ENCODE assay signal across 8 mouse cellular contexts in genomic region chr5:99387185-99387981, GRCm38 (mm10).
A peak's percentile ranks its signal among the peaks of the same experiment; 100 is the strongest.
DNase-seq lines count a peak whose midpoint lies in the region; ATAC-seq and TF ChIP-seq lines count a peak whose summit lies in the region.

No protein-coding gene starts in this region.

- H3K79me2 ChIP-seq in C2C12 (ENCODE audit: control insufficient read depth, insufficient read depth): no peaks in the 10 kb centered on the region
- H3K79me2 ChIP-seq in liver, adult 2 months (ENCODE audit: control insufficient read depth, insufficient read depth, low read length): no peaks in the 10 kb centered on the region

- TF ChIP-seq CTCF in C2C12 (IDR thresholded peaks at IDR 0.05; ENCODE audit: control insufficient read depth, insufficient read depth, insufficient read length): no peak
- TF ChIP-seq CTCF in liver, adult 2 months (IDR thresholded peaks at IDR 0.05; ENCODE audit: low read depth, low read length): no peak

- peaks cover 11% of the 10 kb centered on the region for H3K4me1 ChIP-seq in liver, adult 2 months (ENCODE audit: control insufficient read depth, insufficient read depth, low read length)
- peaks cover 14% of the 10 kb centered on the region for H3K4me1 ChIP-seq in hindbrain, embryonic 14.5 days (replicated peaks; ENCODE audit: control insufficient read depth, insufficient read depth, low read length)

- H3K4me2 ChIP-seq in hindbrain, embryonic 14.5 days (replicated peaks): no peak overlapping the region

- ATAC-seq in megakaryocyte-erythroid progenitor cell, adult 5-6 weeks (replicated peaks; ENCODE audit: low FRiP score, low TSS enrichment, poor library complexity, severe bottlenecking): no peak
- no peak for ATAC-seq in hindbrain, embryonic 14.5 days (ENCODE audit: low FRiP score)

- no peaks in the 10 kb centered on the region for H3K36me3 ChIP-seq in C2C12 (ENCODE audit: control insufficient read depth, insufficient read depth)
- H3K36me3 ChIP-seq in liver, adult 2 months (ENCODE audit: control insufficient read depth, insufficient read depth, low read length): no peaks in the 10 kb centered on the region
- H3K36me3 ChIP-seq in hindbrain, embryonic 14.5 days (replicated peaks; ENCODE audit: control insufficient read depth, insufficient read depth): no peaks in the 10 kb centered on the region

- H3K9me3 ChIP-seq in hindbrain, embryonic 14.5 days (ENCODE audit: control insufficient read depth, low read length): no peaks in the 10 kb centered on the region

- DNase-seq in frontal cortex, postnatal 36 days (ENCODE audit: low spot score in 2 of 2): peak; percentile 65 to 82
- DNase-seq in kidney, adult 8-10 months: peak; percentile 52 to 66
- peak; percentile 97 for DNase-seq in liver, adult 2 months (ENCODE audit: extremely low read depth, low read depth, low spot score)
- DNase-seq in hindbrain, embryonic 14.5 days (ENCODE audit: low spot score): no peak
- no peak for DNase-seq in thymus, postnatal 25 days
- DNase-seq in spleen, adult 12 weeks (ENCODE audit: low spot score): no peak

- no peak overlapping the region for H3K4me3 ChIP-seq in C2C12 (ENCODE audit: insufficient read depth, poor library complexity, severe bottlenecking)
- H3K4me3 ChIP-seq in liver, adult 2 months (ENCODE audit: insufficient read depth, low read depth, low read length): no peak overlapping the region
- H3K4me3 ChIP-seq in hindbrain, embryonic 14.5 days (replicated peaks; ENCODE audit: low read length): no peak overlapping the region

- no peaks in the 10 kb centered on the region for H3K79me3 ChIP-seq in C2C12 (ENCODE audit: low read depth)

- H3K9ac ChIP-seq in liver, adult 2 months (ENCODE audit: low read depth, low read length): peak overlapping the region; percentile 13; the same call in 1 of the 2 replicates
- no peak overlapping the region for H3K9ac ChIP-seq in hindbrain, embryonic 14.5 days

- no peak overlapping the region for H3ac ChIP-seq in C2C12 (ENCODE audit: control insufficient read depth, insufficient read length, low read depth)

- 21% methylated on average over 17 of the region's 17 CpGs for WGBS in liver, adult 2 months
- WGBS in hindbrain, embryonic 14.5 days: 68% methylated on average over 17 of the region's 17 CpGs

- no peak for TF ChIP-seq POLR2A in liver, adult 2 months (IDR thresholded peaks at IDR 0.05; ENCODE audit: extremely low read depth, insufficient read depth, low read length)

- H3K27me3 ChIP-seq in C2C12 (ENCODE audit: control insufficient read depth, insufficient read depth, insufficient read length): no peaks in the 10 kb centered on the region
- no peaks in the 10 kb centered on the region for H3K27me3 ChIP-seq in liver, adult 2 months (ENCODE audit: control insufficient read depth, insufficient read depth, low read length)
- H3K27me3 ChIP-seq in hindbrain, embryonic 14.5 days (ENCODE audit: control insufficient read depth, insufficient read depth, low read length): peaks cover 46% of the 10 kb centered on the region

- H3K27ac ChIP-seq in liver, adult 2 months (replicated peaks; ENCODE audit: insufficient read depth, low read depth, low read length): peak overlapping the region; percentile 85
- H3K27ac ChIP-seq in hindbrain, embryonic 14.5 days: no peak overlapping the region; the same call in 1 of the 2 replicates

TF ChIP-seq in C2C12, 6 proteins besides CTCF, POLR2A, EP300 and RAD21:
- TF ChIP-seq MYOD1 (IDR thresholded peaks at IDR 0.05; ENCODE audit: control insufficient read depth, insufficient read length, low read depth): peak; percentile 31
- TF ChIP-seq FOSL1 (IDR thresholded peaks at IDR 0.05; ENCODE audit: insufficient read depth, low read length, poor library complexity, severe bottlenecking): no peak

Comparison
In these comparisons a context has a peak if more than half of its experiments do, and no peak if none do; other contexts are left out.
1. DNase-seq: peak in frontal cortex, postnatal 36 days (2 of 2), kidney, adult 8-10 months (2 of 2) and liver, adult 2 months (single experiment); none in hindbrain, embryonic 14.5 days (single experiment), thymus, postnatal 25 days (single experiment) and spleen, adult 12 weeks (single experiment).